Mouse (Mus musculus): ENCODE results near the gene Setd1a.
A peak's percentile ranks its signal among the peaks of the same experiment; 100 is the strongest.
"Not testable (repeated sequence)": the region's sequence is repeated elsewhere in the genome, so short reads cannot be mapped to it uniquely, and the experiment has no call there.

The Setd1a gene

DNA sequence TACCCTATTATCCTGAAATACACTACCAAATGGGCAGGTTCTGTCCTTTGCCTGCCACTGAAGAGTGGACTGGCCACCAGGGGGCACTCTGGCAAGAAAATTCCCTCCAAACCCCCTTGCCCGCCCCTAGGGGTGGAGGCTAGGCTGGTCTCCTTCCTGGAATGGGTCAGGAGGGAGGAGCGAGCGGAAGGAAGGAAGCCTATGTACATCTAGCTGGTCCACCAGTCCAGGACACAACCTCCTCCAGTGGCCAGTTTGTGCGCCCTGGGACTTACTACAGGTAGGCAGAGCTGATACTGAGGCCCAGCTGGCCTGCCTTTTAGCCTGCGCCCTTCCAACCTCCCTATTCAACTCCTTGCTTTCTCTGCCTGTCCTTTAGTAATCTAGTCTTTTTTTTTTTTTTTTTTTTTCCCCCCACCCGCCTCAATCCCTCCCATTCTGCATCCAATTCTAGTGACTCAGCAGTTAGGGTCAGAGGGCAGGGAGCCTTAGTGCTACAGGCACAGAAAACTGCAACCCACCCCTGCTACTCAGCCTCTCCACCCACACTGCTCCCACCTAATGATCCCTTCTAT, 24.1 kb downstream of the Setd1a start, which contains the start of gene Hsd3b7:
Gene Hsd3b7, plus strand, starts transcription at position 170 of the 575 bp plus-strand sequence.
- peak; percentile 98 for DNase-seq

DNA sequence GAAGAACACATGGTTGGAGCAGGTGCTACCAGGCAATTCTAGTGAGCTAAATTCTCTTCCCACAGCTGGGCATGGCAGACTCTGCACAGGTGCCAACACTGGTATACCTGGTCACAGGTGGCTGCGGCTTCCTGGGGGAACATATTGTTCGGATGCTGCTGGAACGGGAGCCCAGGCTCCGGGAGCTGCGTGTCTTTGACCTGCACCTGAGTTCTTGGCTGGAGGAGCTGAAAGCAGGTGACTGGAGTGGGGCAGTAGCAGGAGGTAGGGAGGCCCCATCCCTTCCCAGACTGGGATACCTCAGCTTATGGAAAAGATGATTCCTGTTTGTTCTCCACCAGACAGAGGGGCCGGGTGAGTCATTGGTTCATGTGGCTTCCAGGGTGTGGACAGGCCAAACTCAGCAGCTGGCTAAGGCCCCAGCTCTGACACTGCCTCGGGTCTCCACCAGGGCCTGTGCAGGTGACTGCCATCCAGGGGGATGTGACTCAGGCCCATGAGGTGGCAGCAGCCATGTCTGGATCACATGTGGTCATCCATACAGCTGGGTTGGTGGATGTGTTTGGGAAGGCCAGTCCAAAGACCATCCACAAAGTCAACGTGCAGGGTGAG, 24.6 kb downstream of the Setd1a start:
- no peak for DNase-seq

DNA sequence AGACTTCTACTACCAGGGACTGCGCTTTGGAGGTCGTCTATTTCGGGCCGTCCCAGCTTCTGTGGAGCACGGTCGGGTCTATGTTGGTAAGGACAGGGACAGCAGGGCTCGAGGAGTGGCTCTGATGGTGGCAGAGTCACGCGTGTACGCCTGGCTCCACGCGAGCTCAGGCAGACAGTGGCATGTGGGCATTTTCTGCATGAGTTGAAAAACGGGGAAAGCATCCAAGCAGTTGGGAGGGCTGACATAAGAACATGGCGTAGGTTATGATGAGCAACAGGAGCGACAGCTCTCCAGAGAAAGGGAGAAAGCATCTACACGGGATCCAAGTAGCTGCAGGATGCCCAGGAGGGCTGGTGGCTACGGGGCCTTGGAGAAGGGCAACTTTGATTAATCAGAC, 25.8 kb downstream of the Setd1a start:
- no peak for DNase-seq

DNA sequence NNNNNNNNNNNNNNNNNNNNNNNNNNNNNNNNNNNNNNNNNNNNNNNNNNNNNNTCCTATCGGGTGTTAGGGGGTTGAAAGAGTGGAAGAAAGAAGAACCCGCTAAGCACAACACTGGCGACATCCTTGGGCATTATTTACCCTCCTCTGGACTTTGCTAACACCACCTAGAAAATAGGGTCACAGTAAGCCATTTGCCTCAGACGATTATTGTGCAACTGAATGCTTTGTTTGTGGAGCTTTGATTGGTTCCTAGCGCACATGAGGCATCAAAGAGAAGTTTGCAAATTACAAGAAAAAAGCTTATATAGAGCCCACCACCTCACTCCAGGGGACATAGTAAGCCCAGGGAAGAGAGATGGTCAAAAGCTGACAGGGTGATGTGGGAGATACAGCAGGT, 32.4 kb downstream of the Setd1a start:
- DNase-seq, result no peak

DNA sequence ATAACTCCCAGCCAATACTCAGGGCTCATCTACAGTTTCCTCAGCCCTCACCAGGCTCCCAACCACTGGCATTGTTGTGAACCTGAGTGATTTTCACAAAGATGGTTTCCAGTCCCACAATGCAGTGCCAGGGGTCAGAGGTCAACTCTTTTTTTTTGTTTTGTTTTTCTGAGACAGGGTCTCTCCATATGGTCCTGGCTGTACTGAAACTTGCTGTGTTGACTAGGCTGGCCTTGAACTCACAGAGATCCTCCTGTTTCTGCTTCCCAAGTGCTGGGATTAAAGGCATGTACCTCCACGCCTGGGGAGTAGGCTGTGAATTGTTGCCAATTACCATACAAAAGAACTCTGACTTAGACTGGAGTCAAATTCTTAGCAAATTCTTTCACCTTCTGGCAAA, 33.4 kb downstream of the Setd1a start:
- no peak for DNase-seq

DNA sequence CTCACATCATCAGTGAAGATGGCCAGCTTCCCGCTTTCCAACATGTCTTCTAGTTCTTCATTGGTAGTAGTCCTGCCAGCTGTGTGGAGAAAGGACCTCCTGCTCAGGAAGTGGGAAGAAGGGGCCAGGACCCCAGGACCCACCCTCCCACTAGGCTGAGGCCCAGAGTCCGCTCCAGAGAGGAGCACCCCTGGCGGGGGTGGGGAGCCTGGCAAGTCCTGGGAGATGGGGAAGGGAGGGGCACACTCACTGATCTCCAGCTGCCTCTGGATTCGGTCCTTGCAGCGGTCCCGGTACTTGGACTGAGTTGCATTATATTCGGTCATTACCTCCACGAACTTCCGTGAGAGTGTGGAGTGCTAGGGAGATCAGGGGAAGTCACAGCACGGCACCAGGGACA, 34.2 kb downstream of the Setd1a start:
- DNase-seq, result no peak

DNA sequence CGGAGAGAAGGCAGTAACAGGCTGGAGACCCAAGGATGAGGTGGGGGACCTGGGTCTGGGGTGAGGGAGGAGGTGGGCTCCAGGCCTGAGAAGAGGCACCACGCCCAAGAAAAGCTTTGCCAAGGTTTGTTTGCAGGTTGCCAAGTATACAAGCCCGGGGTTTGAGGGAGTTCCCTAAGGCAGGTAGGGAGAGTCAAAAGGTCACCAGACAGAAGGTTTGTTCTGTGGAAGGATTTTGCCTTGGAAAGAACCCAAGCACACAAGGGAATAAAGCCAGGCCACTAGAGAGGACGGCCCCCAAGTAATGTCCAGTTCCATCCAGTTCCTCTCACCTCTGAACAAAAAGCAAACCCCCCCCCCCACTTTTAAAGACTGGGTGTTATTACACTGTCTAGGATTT, 34.8 kb downstream of the Setd1a start:
- DNase-seq, result no peak

DNA sequence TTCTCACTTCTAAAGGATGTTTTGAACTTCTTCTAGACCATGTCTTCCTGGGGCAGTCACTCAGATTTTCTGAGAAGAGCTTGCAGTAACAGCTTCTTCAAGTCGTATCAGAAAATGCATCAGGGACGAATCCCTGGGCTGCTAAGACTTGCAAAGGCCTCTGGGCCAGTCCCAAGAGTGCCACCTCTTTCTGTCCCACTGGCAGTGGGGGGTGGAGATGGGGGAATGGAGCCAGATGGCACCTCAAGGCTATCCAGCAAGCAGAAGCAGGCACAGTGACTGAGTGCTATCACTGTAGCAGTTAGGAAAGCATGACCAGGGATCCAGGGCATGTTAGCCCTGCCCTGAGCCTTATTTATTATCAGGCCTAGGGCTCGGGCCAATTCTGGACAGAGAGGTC, 35.8 kb downstream of the Setd1a start:
- no peak for DNase-seq

DNA sequence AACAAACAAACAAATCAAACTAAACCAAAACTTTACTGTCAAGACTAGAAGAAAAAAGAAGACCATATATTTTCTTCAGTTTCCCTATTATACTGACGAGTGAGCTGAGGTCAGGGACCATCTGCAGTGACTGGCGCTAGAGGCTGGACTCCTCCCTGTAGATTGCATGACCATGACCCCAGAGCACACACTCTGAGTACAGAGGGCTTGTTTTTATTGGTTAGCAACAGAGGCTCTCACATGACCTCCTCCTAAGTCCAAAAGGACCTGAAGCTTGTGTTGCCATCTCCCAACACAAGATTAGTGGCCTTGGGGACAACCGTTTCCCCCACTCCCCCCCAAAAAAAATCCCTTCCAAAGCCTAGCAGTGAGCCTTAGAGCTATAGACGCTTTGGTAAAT, 37.4 kb downstream of the Setd1a start:
- DNase-seq, result no peak

DNA sequence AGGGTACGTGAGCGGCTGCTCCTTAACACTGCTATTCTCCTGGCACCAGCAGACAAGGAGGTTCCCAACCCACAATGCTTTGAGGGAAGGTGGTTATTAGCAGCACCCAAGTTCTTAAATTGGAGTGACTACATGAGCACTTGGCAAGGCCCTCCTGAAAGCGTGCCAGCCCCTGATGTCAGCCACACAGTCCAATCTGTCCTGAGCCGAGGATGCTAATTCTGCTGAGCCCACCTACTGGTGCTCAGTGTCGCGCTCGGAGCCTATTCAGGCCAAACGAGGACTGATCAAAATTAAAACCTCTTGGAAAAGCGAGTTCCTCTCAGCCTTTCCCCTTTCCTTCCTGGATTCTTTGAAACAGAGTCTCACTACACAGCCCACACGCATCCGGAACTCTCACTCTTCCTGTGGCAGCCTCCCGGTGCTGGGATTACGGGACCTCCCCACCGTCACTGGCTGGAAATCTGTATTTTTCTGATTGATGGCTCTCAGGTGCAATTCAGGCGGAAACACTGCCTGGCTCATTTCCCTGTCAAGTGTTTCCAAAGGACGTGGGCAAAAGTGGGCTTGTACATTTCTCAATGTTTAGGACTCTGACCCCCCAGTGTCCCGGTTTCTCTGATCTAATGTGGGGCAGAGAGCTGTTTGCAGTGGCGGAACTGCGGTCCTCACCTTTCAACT, 37.9 kb downstream of the Setd1a start:
- peak; percentile 55 for DNase-seq

DNA sequence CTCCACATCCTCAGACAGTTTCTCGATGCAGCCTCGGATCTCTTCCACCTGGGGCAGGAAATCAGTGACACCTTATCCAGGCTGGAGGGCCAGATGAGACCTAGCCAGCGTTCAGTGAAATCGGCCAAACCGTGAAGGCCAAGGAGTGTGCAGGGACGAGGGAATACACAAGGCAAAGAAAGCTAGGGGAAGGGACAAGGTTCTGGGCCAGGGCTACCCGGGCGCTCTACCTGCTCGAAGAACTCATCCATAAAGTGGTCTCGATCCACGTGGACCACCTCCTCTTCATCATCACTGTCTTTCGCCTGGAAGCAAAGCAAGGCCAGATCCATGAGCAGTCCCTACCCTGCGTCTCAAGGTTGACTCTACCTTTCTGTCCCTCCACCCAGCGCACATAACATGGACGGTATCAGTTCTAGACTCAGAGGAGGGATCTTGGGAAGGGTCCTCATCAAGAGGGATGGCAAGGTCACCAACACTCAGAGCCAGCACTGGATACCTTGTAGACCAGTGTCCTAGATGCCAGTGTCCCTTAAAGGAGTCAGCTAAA, 38.7 kb downstream of the Setd1a start:
- no peak for DNase-seq

DNA sequence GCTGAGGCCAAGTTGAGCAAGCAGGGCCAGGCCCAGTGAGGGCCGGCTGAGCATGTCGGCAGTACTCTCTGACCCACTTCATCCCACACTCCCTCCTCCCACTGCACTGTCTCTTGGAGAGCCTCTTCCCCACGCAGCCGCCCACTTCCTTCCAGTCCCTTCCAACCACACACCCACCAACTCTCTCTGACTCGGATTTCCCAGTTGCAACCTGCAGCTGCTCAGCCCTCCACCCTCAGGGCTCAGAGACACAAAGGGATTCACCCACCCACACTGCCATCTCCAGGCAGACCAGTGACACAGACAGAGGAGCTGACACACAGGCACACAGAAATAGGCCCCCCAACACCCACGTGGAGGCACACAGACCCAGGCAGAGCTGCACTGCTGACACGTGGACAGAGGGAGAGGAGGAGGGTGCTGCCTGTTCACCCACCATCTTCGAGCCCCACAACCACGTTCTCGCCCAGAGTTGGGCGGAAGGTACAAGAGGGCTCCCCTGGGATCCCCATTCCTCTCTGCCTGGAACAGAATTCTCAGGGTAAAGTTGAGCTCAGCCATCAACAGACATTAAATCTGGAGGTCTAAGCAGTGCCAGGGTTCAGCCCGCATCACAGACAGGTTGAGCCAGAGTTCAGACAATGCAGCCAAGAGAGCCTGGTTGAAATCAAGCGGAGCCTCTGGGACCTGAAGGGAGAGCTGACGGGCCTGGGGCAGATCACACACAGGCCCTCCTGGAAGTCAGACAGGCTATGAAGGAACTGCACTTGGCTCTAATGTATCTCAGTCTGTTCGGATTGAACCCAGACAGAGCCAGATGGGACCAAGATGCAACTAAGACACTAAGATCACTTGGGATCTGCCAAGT, 39.7 kb downstream of the Setd1a start:
- DNase-seq, result peak; percentile 75

DNA sequence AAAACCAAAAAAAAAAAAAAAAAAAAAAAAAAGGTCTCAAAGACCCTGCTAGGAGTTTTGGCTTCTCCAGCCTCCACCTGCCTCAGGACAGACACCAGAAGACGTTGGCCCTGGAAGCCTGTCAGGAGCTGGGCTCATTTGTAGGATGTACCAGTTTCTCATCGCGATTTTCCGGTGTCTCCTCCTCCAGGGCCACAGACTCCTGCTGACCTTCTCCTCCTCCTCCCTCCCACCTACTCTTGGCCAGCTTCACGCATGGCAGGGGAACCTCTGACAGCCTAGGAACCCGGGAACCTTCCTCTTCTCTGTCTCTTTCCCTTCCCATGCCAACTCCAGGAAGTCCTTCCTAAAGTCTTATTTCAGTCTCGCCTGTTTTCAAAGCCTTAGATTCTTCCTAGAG, 40.6 kb downstream of the Setd1a start:
- DNase-seq, result no peak

DNA sequence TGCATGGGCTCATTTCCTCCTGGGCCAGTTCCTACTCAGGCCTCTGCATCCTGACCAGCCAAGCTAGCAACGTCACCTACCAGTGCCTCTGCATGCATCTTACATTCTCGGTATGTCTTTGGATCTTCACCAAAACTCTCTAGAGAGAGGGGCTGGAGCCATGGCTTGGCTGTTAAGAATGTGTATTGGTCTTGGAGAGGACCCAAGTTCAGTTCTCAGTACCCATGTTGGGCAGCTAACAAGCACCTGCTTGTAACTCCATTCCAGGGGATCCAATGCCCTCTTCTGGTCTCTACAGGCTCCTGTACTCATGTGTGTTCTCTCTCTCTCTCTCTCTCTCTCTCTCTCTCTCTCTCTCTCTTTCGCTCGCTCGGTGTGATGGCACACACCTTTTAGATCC, 41.3 kb downstream of the Setd1a start:
- no peak for DNase-seq

DNA sequence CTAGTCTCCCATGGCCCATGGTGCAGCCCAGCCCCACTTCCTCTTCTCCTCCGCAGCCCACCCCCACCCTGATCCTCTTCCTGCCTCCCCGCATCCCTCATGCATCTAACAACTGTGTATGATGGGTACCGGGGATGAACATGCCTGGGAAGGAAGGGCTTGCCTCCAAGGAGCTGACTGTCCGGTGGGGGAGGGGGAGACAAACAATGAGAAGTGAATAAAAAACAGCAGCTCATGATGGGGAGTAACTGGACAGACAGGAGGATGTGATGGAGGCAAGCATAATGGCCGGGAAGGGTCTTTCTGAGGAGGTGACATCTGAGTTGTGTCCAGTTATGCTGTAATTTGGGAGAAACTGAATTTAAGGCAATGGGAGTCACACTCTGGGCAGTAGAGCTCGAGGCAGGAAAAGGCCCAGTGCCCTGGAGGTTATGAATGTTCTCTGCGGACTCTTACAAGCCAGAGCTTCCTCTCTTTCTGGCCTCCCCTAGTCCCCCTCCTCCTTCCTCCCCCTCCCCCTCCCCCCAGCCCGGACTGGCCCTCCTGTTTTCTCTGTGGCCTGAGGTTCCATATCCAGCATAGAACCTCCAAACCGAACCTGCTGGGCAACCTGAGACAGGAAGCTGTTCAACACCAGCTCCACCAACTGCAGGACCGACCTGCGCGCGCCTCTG, 44.5 kb downstream of the Setd1a start:
- peak; percentile 31 for DNase-seq

DNA sequence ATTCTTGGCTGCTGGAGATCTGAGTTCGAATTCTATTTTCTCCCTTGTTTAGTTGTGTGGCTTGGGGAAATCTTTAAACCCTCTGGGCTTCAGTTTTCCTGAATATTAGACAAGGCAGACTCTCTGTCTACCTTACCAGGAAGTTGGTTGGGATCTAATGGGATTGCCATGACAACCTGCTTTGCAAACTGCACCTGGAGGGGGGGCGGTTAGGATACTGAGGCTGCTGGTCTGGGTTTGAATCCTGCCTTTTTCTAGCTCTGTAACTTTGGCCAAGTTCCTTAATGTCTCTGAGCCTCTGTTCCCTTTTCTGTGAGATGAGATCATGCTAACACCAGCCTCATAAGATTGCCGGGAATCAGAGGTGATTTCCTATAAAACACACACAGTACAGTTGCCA, 46.0 kb downstream of the Setd1a start:
- DNase-seq, result no peak

DNA sequence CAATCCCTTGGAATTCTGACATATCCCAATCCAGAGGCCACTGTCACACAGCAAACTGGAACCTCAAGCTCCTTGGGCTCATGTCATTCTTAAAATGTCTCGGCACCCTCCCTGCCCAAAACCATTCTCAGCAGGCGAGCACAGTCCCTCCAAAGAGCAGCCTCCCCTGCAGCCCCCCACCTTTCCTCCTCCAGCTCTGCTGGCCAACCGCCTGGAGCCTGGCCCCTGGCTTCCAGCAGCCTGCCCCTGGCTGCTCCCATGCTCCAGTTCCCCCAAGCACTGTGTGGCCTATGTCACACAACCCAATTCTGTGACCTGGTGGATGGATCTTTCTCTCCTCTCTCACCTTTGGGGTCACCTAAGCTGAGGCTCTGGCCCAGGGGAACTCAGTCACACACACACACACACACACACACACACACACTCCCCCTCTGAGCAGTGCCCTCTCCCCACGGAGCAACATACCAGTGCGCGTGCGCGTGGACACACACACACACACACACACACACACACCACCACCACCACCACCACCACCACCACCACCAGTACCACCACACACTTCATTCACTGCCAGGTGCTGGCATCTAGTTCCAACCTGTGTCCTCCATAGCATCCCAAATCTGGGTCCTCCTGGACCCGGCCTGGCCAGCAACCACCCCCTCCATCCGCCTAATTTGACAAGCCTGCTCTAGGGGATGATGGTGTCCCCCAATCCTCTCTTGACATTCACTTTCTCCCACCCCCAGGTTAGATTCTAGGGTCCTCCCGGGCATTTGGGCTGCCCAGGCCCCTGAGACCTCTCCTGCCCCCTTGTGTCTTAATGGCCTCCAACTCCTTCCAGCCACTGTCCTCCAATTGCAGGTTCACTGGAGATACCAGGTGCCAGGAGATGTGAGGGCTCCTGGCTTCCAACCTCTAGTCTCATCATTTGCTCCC, 47.0 kb downstream of the Setd1a start:
- DNase-seq, result no peak

DNA sequence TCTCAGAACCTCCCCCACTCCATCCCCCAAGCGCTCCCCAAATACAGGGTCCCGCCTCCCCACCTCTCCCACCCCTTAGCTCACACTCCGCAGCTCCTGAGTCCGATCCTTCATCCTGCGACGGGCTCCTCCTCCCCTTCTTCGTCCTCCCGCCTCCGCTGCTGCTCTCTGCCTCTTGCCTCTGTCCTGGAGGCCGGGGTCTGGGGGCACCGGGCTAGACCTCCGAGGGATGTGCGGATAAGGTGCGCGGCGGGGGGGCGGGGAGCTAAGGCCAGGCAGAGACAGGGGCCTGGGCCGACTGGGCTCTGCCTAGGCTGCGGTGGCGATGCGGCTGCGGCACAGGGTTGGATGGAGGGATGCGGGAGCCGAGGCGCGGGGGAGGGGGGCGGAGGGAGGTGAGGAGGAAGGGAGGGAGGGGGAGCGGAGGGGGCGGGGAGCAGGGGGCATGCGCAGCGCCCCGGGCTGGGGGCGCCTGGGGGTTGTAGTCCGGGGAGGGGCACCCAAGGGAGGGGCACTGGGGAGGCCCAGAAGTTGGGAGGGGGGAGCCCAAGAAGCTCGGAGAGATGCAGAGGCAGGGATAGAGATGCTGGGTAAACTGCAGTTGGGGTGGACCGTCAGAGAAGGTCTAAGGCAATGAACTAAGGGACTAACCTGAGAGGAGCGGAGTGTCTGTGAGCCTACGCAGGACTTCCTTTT, 47.9 kb downstream of the Setd1a start, which contains the start of the genes Stx4a and Stx1b:
Gene Stx4a, plus strand, starts transcription at position 119 of the 696 bp plus-strand sequence.
Gene Stx1b, minus strand, starts transcription at position 374 of the 696 bp plus-strand sequence.
- peak; percentile 35 for DNase-seq

DNA sequence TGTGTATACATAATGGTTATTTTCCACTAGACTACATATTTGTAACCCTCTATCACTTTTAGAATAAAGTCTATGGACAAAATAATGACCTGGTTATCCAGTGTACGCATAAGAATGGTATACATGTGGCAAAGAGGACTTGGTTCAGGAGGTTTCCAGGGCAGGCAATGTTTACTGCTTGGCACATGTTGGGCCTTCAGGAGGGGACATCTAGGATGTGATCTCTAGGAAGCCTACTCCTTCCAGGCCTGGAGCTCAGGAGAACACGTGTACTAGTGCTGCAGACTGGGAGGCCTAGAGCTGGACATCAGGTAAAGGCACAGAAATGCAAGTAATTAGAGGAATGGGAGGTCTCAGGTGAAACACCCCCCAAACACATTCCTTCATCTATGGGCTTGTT, 59.1 kb downstream of the Setd1a start:
- DNase-seq, result no peak

DNA sequence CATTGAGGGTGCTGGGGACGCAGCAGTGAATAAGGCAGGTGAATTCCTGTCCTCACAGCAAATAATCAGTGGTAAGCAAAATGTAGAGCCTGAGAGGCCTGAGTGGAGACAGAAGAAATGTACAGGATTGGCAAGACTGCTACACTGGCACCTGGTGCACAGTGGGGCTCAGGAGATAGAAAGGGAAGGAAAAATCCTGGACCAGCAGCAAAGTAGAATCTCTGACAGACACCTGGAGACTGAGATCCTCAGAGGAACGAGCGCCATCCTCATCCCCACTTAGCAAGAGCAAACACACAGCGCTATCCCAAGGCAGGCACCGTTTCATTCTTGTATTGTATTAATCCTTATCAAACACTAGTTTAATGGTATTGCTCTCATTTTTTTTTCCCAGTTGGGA, 61.0 kb downstream of the Setd1a start:
- no peak for DNase-seq

DNA sequence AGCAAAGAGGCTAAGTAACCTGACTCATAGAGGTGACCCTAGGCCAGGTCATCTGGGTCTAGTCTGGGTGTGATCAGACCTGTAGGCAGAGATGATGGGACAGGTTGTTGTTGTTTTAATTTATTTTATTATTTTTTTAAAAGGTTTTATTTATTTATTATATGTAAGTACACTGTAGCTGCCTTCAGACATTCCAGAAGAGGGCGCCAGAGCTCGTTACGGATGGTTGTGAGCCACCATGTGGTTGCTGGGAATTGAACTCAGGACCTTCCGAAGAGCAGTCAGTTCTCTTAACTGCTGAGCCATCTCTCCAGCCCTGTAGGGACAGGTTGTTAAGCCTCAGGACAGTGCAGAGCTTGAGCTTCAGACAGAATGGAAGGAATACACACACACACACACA, 61.4 kb downstream of the Setd1a start:
- not testable (repeated sequence) for DNase-seq
